Mouse (Mus musculus) hindbrain, embryonic 12.5 days (tissue): ENCODE data around the gene Olfr74. TPM values are rescaled to one million over a fixed set of nuclear protein-coding genes. Genes with fewer than 3 reads are reported as not detected.
"Not testable (repeated sequence)": the region's sequence is repeated elsewhere in the genome, so short reads cannot be mapped to it uniquely, and the experiment has no call there.

Experiments used
- ATAC-seq: fragments of 200-750 bp; cut with Nextera tagmentation; 2 replicates; pipeline ENCODE4 v1.8.0; 2017; ENCODE audit warnings: moderate TSS enrichment; ENCODE audit not compliant: low FRiP score
- H3K27ac ChIP-seq: fragments of 300-500 bp; sonication (generic); 2 replicates; pipeline ENCODE4 v1.5.1; 2016; ENCODE audit warnings: mild to moderate bottlenecking
- H3K27me3 ChIP-seq: fragments of 300-500 bp; sonication (generic); 2 replicates; pipeline ENCODE4 v1.6.1; 2016; ENCODE audit warnings: mild to moderate bottlenecking
- H3K36me3 ChIP-seq: fragments of 300-500 bp; sonication (generic); 2 replicates; pipeline ENCODE4 v1.6.1; 2016; ENCODE audit warnings: mild to moderate bottlenecking
- H3K4me1 ChIP-seq: fragments of 300-500 bp; sonication (generic); 2 replicates; pipeline ENCODE4 v1.6.1; 2016
- H3K4me2 ChIP-seq: fragments of 300-500 bp; sonication (generic); replicated peaks from 2 replicates; pipeline ENCODE4 v1.6.1; 2016; ENCODE audit warnings: mild to moderate bottlenecking
- H3K4me3 ChIP-seq: fragments of 300-500 bp; sonication (generic); 2 replicates; pipeline ENCODE4 v1.5.1; 2016; ENCODE audit warnings: mild to moderate bottlenecking
- H3K9ac ChIP-seq: fragments of 300-500 bp; sonication (generic); 2 replicates; pipeline ENCODE4 v1.6.1; 2016; ENCODE audit warnings: mild to moderate bottlenecking, moderate library complexity
- H3K9me3 ChIP-seq: fragments of 300-500 bp; sonication (generic); replicated peaks from 2 replicates; pipeline ENCODE4 v1.6.1; 2016; ENCODE audit warnings: mild to moderate bottlenecking
- WGBS: fragments of 180-500 bp; shearing (Covaris S2); methylation state at CpG from one replicate; pipeline ENCODE4 v1.1.7; 2016; 5-methylcytosine and 5-hydroxymethylcytosine counted together
- polyA plus RNA-seq: library from polyadenylated mRNA; unstranded; fragments of >200 nt; fragmentation: Nextera tagmentation; extraction: Ambion mirVana; gene quantifications from 2 replicates; pipeline ENCODE4 v1.2.1, GENCODE M21; 2016

Olfr74 gene
- polyA plus RNA-seq: not detected in 2 replicates

- Histone ChIP-seq H3K4me1 (no peaks in the 10 kb centered on the region), H3K27me3 (no peaks in the 10 kb centered on the region), H3K9ac (no peak within 1 kb of the TSS), H3K36me3 (no peaks in the 10 kb centered on the region), H3K27ac (no peak within 1 kb of the TSS), H3K4me2 (no peak within 1 kb of the TSS), H3K9me3 (no peaks in the 10 kb centered on the region), H3K4me3 (no peak within 1 kb of the TSS)
- ATAC-seq: no peak
- WGBS: 78% methylated on average over 3 of the region's 3 CpGs
These were observed at the start of gene Olfr74 for GRCm38 (mm10) chr2:87974563-87974962. Gene Olfr74, minus strand, starts transcription at chr2:87974663.

DNA sequence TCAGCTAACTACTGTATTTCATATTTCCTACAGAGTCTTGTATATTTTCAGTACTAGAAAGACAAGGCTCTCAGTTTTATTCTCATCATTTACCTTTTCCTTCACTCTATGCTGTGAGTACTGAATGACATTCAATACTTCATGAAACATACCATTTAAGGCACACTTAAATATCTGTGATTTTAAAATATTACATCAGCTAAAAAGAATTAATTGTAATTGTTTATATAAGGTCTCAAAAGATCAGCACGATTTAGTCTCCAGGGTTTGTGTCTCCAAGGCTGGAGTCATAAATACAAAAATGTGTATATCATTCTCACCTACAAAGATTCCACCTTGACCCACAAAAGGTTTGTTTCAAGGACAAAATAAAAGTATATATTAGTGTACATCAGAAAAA lies 48.0 kb upstream of the Olfr74 start, which contains the start of gene Olfr1161:
Gene Olfr1161 (plus strand): TSS at position 301 of the 400 bp plus-strand sequence.
- not testable (repeated sequence) for H3K4me3 ChIP-seq, H3K4me2 ChIP-seq, H3K9me3 ChIP-seq, ATAC-seq, H3K4me1 ChIP-seq, H3K9ac ChIP-seq, H3K27me3 ChIP-seq, H3K27ac ChIP-seq, H3K36me3 ChIP-seq
- 80% methylated on average over 1 of the region's 1 CpGs for WGBS

GRCm38 (mm10) chr2:88007515-88008318 lies 33.3 kb upstream of the Olfr74 start, which contains the start of gene Olfr1160:
Gene Olfr1160, minus strand, starts transcription at chr2:88008268.
- Histone ChIP-seq H3K27me3 (no peaks in the 10 kb centered on the region), H3K4me2 (no peak within 1 kb of the TSS), H3K4me1 (no peaks in the 10 kb centered on the region), H3K4me3 (no peak within 1 kb of the TSS), H3K27ac (no peak within 1 kb of the TSS), H3K9me3 (no peaks in the 10 kb centered on the region), H3K36me3 (no peaks in the 10 kb centered on the region), H3K9ac (no peak within 1 kb of the TSS)
- ATAC-seq: no peak

DNA sequence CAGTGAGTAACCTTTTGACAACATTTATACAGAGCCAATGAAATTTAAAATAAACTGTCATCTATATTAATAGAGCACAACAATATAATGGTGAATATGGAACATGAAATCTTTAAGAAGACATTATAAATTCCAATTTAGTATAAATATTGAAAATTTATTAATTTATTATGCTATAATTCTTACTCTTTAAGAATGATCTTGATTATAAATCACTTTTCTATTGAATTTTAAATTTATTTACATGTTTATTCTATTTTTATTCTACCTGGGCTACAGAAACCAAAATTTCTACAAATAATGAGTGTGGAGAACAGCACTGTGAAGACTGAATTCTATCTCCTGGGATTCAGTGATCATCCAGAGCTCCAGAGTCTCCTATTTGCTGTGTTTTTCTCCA lies 15.3 kb upstream of the Olfr74 start, which contains the start of gene Olfr1158:
Gene Olfr1158 (plus strand): TSS at position 301 of the 400 bp plus-strand sequence.
- H3K4me1 ChIP-seq: no peaks in the 10 kb centered on the region
- no peak within 1 kb of the TSS for H3K27ac ChIP-seq
- no peak within 1 kb of the TSS for H3K9ac ChIP-seq
- H3K4me3 ChIP-seq: no peak within 1 kb of the TSS
- no peak for ATAC-seq
- no peaks in the 10 kb centered on the region for H3K27me3 ChIP-seq
- H3K9me3 ChIP-seq: no peaks in the 10 kb centered on the region
- no peak within 1 kb of the TSS for H3K4me2 ChIP-seq
- no peaks in the 10 kb centered on the region for H3K36me3 ChIP-seq

GRCm38 (mm10) chr2:87968199-87968598 lies 6.3 kb downstream of the Olfr74 start, which contains the start of gene Olfr1157:
Gene Olfr1157, minus strand, starts transcription at chr2:87968299.
- no peak within 1 kb of the TSS for H3K9ac ChIP-seq
- H3K4me2 ChIP-seq: no peak within 1 kb of the TSS
- WGBS: 98% methylated on average over 4 of the region's 4 CpGs
- H3K4me3 ChIP-seq: no peak within 1 kb of the TSS
- H3K27ac ChIP-seq: no peak within 1 kb of the TSS
- H3K4me1 ChIP-seq: no peaks in the 10 kb centered on the region
- no peaks in the 10 kb centered on the region for H3K9me3 ChIP-seq
- H3K36me3 ChIP-seq: no peaks in the 10 kb centered on the region
- ATAC-seq: no peak
- H3K27me3 ChIP-seq: no peaks in the 10 kb centered on the region

DNA sequence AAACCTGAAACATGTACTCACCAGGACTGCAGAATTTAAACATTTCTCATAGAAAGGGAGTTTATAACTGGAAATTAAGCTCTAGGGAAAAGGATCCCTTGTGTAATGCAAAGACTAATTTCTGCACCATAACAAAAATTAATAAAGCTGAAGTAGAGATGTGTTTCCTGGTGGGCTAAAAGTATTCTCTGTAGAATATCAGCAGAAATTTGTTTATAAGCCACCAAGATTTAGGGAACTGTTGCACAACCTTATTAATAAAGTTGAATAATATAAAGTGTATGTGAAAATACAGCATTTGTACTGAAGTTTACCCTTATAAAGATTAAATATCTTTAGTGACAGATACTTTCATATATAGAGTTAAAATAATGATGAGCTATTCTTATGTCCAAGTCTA lies 21.5 kb downstream of the Olfr74 start, which contains the start of gene Olfr1156:
Gene Olfr1156 (minus strand): TSS at position 101 of the 400 bp plus-strand sequence.
- H3K4me3 ChIP-seq: no peak within 1 kb of the TSS
- no peak within 1 kb of the TSS for H3K9ac ChIP-seq
- no peak within 1 kb of the TSS for H3K27ac ChIP-seq
- H3K4me1 ChIP-seq: no peaks in the 10 kb centered on the region
- no peak for ATAC-seq
- H3K27me3 ChIP-seq: no peaks in the 10 kb centered on the region
- no peaks in the 10 kb centered on the region for H3K9me3 ChIP-seq
- no peaks in the 10 kb centered on the region for H3K36me3 ChIP-seq
- H3K4me2 ChIP-seq: no peak within 1 kb of the TSS

GRCm38 (mm10) chr2:87945037-87945436 lies 29.4 kb downstream of the Olfr74 start, which contains the start of gene Olfr1155:
Gene Olfr1155, minus strand, starts transcription at chr2:87945137.
- no peak within 1 kb of the TSS for H3K4me2 ChIP-seq
- H3K9ac ChIP-seq: no peak within 1 kb of the TSS
- no peak within 1 kb of the TSS for H3K27ac ChIP-seq
- H3K4me1 ChIP-seq: no peaks in the 10 kb centered on the region
- no peak within 1 kb of the TSS for H3K4me3 ChIP-seq
- WGBS: 90% methylated on average over 1 of the region's 1 CpGs
- no peaks in the 10 kb centered on the region for H3K36me3 ChIP-seq
- no peaks in the 10 kb centered on the region for H3K27me3 ChIP-seq
- no peaks in the 10 kb centered on the region for H3K9me3 ChIP-seq
- ATAC-seq: no peak

Other genes starting within 250 kb of the Olfr74 start
- not detected in 2 replicates for gene Olfr1138, start 234.7 kb downstream of the Olfr74 start, polyA plus RNA-seq
- gene Olfr1140, start 230.9 kb downstream of the Olfr74 start, polyA plus RNA-seq: not detected in 2 replicates
- not detected in 2 replicates for gene Olfr1141, start 220.7 kb downstream of the Olfr74 start, polyA plus RNA-seq
- not detected in 2 replicates for gene Olfr152, start 195.2 kb downstream of the Olfr74 start, polyA plus RNA-seq
- gene Olfr1143, start 174.1 kb downstream of the Olfr74 start, polyA plus RNA-seq: not detected in 2 replicates
- not detected in 2 replicates for gene Olfr1145, start 164.8 kb downstream of the Olfr74 start, polyA plus RNA-seq
- not detected in 2 replicates for gene Olfr1148, start 144.1 kb downstream of the Olfr74 start, polyA plus RNA-seq
- not detected in 2 replicates for gene Olfr1150-ps1, start 130.7 kb downstream of the Olfr74 start, polyA plus RNA-seq
- not detected in 2 replicates for gene Olfr1151, start 118.8 kb downstream of the Olfr74 start, polyA plus RNA-seq
- gene Olfr1152, start 108.2 kb downstream of the Olfr74 start, polyA plus RNA-seq: not detected in 2 replicates
- not detected in 2 replicates for gene Olfr1153, start 79.7 kb downstream of the Olfr74 start, polyA plus RNA-seq
- gene Olfr1154, start 69.5 kb downstream of the Olfr74 start, polyA plus RNA-seq: not detected in 2 replicates
- not detected in 2 replicates for gene Olfr1155, start 29.5 kb downstream of the Olfr74 start, polyA plus RNA-seq
- not detected in 2 replicates for gene Olfr1156, start 21.6 kb downstream of the Olfr74 start, polyA plus RNA-seq
- gene Olfr1157, start 6.4 kb downstream of the Olfr74 start, polyA plus RNA-seq: not detected in 2 replicates
- not detected in 2 replicates for gene Olfr1158, start 15.4 kb upstream of the Olfr74 start, polyA plus RNA-seq
- not detected in 2 replicates for gene Olfr1160, start 33.6 kb upstream of the Olfr74 start, polyA plus RNA-seq
- gene Olfr1161, start 48.1 kb upstream of the Olfr74 start, polyA plus RNA-seq: not detected in 2 replicates
- not detected in 2 replicates for gene Olfr73, start 63.0 kb upstream of the Olfr74 start, polyA plus RNA-seq
- not detected in 2 replicates for gene Olfr1162, start 76.5 kb upstream of the Olfr74 start, polyA plus RNA-seq
- not detected in 2 replicates for gene Olfr1163, start 97.2 kb upstream of the Olfr74 start, polyA plus RNA-seq
- not detected in 2 replicates for gene Olfr1164, start 119.3 kb upstream of the Olfr74 start, polyA plus RNA-seq
- not detected in 2 replicates for gene Olfr1166, start 153.6 kb upstream of the Olfr74 start, polyA plus RNA-seq
- not detected in 2 replicates for gene Olfr1167, start 180.5 kb upstream of the Olfr74 start, polyA plus RNA-seq
- not detected in 2 replicates for gene Olfr1168, start 207.2 kb upstream of the Olfr74 start, polyA plus RNA-seq